Mouse (Mus musculus) urinary bladder, postnatal 4 days (tissue): ENCODE measurements around the gene Hhipl1.

Experiments used
- DNase-seq, 2 experiments: peaks; one replicate each; pipeline ENCODE4 v3.0.0; 2021 to 2022; ENCODE audit warnings: low spot score in 2 of 2

The Hhipl1 gene

DNA sequence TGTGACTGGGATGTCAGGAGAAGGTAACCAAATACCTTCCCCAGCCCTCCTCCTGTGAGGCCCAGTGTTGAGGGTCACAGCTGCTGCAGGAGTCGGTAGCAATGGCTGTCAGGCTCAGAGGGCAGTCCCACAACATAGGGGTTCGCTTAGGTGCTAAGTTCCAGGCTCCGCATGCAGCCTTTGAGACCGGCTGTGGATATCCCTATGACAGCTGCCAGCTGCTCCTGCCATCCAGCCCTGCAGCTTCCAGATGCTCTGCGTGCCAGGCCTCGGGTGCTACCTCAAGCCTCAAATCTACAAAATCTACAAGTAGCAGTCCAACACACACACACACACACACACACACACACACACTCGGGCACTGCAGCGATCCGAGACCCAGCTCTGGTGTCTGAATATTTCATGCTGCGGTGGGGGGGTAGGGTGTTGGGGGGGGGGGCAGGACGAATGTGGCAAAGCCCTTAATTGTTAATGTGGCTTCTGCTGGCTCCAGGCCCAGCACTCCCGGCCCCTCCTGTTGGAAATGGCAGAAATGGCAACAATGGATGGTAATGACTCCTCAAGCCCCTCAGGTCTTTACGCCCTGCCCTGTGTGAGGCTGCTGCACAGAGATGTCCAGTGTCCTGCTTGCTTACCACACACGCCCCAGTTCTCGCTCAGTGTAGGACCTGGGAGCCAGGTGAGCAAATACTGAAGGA is 27.7 kb upstream of the Hhipl1 start:
- DNase-seq: no peak

DNA sequence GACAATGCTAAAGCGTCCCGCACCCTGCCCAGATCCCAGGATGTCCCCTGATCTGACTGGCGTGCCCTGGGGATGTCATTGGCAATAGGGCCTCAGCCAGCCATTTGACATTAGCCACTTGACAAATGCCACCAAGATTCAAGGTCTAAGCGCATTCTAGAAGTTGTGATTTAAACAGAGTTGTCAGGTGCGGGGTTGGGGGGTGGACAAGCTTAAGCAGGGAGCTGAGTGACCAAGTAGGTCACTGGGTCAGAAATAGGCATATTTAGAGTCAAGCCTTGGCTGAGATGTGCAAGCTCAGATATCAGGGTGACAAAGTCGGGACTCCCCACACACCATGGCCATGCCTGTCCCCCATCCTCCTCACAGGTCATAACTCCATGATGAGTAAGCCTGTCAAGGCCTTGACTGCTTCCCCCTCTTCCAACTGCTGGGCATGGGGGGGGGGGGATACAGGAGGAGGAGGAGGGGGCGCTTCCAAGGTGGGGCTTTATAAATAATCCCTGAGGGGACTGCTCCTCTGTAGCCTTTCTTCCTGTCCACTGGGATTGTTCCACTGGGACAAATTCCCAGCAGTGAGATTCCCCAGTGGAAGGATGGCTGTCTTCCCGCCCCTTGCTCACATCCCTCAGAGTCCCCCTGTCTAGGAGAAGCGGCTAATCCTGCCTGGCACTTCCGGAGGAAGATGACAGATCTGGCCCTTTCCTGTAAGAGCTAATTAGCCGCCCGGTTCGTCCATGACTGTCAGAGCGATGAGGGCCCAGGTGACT is 21.4 kb upstream of the Hhipl1 start:
- DNase-seq: no peak

DNA sequence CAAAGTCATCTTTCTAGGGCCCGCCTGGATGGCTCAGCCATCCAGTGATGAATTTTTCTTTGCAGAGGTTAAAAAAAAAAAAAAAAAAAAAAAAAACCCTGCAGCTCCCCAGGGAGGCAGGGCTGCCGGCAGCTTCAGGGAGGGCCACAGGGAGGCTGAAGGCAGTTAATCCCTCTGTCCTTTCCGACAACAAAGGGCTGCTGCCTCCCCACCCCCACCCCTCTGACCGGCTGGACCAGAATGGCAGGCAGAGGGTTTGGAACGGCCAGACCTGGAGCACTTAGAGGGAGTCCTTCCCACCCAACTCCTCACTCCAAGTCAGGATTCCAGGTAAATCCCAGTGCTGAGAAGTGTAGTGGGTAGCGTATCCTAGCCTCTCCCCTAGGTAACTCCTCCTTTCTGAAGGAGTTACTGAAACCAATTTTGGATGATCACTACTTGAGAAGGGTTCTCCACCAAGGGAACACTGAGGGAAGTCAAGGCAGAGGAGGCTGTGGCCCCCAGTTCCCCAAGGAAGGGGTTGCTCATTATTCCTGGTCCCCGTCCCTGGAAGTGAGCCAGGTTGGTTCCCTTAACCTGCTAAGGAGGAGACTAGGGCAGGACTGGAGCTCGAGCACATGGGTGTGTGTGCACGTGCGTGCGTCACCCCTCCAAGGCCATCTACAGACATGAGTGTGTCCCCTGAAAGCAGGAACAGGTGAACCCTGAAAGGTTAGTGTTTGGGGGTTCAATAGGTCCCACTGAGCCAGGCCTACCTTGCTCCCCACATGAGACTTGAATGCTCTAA is 20.7 kb upstream of the Hhipl1 start:
- DNase-seq: no peak

DNA sequence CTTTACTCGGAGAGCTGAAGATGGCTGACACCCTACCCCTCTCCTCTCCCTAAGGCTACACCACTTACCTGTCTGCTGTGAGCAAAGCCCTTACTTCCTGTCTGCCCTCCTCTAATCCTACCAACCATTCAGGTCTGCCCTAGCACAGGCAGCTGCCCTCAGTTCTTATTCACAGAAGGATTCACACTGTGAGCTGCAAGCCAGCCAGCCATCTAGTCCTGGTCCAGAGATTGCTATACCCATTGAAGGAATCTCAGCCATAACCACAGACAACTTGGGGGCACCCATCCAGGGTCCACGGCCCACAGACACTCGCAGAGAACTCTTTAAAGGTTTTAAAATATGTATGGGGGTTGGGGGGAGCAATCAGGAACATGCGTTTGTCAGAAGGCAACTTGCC is 19.7 kb upstream of the Hhipl1 start:
- DNase-seq: no peak

DNA sequence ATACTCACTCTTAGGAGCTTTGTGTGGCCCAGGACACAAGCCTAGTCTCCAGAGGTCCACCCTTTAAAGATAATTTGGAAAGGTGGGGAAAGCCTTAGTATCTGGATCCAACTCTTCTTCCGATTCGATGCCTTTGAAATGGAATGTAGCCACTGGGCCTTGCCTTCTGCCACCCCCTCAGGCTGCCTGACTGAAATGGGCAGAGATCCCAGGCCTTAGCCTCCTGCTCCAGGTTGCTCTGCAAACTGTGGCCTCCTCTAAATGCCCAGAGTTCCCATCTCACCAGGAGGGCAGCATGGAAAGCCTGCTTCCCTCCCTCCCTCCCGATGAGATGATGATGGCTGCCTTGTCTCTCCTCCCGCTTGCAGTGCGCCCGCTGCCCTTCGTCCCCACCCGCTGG is 19.1 kb upstream of the Hhipl1 start:
- no peak for DNase-seq

DNA sequence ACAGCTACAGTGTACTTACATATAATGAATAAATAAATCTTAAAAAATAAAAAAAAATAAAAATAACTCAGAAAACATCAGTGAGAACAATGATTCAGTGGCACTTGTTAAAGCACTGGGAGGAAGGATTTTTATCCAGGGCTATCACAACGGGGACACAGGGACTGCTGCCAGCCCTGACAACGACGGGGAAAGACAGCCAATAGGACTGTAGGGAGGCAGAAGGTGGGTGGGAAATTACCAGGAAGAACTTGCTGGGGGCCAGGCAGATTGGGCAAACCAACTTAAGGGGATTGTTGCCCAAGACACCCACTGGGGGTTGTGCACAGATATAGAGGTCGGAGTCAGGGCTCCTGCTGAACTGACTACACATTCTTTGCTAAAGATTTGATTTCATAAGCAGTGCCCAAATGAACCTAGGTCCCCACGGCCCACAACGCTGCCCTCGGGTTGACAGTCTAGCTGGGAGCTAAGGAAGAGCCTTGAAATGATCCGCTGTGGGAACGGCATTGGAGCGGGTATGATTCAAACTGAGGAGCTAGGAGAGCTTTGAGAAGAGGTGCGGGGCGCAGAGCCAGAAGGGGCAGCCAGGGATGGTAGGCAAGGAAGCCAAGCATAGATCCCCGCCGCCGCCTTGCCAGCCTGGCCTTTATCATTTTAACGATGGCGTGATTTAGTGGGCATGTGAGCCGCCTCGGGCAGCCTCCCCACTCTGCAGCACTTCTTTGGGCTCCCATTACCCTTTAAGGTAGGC is 17.8 kb upstream of the Hhipl1 start:
- DNase-seq: no peak

DNA sequence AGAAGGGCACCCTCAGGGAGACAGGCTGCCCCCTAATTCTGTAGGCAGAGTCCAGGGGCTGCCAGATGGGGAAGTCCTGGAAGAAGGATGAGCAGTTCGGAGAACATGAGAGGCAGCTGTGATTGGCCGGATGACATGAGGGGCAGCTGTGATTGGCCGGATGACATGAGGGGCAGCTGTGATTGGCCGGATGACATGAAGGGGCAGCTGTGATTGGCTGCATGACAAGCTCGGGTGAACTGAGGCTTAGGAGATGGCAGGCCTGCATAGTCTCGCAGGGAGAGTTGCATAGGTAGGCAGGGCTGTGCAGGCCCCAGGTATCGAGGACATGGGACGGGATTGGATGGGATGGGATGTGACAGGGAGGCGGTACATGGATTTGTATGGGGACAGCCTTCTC is 13.7 kb upstream of the Hhipl1 start:
- no peak for DNase-seq

DNA sequence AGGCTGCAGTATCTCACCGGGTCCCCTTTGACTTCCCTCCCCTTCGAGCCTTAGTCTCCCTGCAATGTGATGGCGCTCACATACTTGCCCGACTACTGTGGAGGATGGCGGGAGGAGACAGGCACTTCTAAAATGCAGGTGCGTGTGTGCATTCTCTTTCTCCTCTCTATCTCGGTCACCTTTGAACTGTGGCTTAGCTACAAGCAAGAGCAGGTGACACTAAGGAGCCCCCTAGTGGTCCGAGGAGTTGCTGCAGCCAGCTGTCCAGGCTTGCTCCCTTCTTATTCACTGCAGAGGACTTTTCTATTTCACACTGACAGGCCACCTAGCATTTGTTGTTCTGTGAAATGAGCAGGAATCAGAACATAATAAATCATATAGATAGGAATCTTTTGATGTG is 13.1 kb upstream of the Hhipl1 start:
- DNase-seq: peak; percentile 64 to 76

DNA sequence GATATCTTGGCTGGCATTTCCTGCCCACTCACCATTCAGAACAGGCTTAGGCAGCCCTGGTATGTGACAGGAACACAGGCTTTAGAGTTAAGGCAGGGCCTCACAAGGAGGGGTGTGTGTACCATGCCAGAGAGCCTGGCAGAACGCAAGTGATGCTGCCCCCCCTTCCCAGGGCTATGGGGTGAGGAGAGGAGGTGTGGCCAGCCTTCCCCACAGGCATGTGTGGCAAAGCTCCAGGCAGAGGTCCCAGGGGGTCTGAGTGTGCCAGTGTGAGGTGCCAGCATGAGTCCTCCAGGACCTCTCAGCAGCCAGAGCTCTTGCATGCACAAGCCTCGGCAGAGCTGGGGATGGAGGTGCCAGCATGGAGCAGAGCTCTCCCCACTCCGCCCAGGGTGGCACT is 11.4 kb upstream of the Hhipl1 start:
- no peak for DNase-seq

DNA sequence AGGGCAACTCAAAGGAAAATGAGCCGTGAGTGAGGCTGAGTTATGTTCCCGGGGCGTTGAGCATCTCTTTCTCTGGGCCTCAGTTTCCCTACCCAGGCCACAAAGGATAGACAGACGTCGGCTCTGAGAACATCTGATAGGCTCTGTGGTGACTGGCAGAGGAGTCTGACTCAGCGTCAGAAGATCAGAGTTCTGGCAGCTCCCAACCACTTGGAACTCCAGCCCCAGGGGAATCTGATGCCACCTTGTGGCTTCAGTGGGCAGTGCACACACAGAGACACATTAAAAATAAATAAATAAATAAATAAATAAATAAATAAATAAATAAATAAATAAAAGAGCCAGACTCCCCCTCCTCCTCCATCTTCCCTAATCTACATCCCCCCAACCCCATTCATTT is 9.0 kb upstream of the Hhipl1 start:
- DNase-seq: no peak

DNA sequence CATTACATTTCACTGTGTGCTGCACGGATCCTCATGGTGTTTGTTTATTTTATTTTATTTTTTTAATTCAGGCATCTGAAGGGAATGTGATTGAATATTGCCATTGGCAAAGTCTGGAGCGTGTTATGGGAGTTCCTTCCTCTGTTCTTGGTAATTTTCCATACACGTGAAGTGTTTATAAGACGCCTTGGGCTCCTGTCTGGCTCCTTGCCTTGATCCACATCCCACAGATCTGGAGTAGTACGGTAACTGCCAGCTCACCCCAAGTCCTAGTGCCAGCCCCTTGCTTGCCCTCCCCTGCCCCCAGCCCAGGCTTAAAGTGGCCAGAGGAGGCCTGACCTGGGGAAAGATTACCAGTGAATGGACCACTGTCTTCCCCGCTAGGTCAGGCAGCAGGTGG is 5.1 kb upstream of the Hhipl1 start:
- no peak for DNase-seq

DNA sequence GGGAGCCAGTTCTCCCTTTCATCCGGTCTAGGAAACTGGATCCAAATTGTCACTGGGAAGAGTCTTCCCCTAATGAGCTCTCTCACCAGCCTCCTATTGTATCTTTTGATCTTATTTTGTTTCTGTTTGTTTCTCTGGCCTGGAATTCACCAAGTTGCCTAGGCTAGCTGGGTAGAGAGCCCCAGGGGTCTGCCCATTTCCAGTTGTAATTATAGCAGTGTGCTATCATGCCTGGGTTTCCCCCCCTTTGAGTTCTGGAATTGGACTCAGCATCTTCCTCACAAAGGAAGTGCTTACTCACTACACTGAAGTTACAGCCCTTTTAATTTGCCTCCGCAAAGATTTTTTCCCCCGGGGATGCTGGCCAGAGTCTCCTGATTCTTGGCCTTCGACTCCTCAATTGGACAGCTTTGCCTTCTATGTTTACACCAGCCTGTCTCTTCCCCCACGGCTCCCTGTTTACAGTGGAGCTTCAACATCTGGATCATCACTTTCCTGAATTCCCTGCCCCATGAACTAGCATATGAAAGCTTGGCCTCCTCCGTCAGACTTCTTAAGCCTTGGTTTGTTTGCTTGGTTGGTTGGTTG is 2.2 kb upstream of the Hhipl1 start:
- no peak for DNase-seq

DNA sequence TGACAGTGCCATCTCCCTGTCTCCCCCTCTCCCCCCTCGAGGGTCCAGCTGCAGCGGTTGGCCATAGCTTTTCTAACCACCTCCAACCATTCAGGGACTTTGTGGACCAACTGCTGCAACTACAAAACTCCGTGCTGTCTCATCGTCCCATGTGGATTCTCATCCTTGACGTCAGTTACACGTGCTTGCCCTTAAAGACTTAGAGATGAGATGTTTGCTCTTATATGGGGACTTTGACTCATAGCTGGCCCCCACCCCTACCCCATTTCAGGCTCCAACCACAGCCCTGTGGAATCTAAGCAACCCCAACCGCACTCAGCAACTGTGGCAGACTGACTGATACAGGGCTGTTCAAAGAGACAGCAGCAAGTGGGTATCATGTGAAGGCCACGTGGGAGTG is 898 bp upstream of the Hhipl1 start:
- DNase-seq: no peak

DNA sequence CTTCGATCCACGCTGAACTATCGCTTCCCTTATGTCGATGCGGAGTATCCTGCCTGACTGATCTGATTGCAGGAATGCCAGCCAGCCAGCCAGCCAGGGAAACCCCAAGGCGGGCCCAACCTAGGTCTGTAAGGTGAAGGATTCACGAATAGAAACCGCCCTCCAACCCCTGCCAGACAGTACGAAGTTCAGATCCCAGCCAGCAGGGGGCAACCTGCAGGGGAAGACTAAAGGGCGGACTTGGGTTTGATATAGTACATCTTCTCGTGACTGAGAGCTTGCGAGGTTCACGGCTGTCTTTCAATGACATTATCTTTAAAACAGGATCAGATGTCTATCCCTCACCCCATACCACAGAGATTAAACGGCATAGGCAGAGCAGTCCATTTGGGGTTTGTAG is 1.5 kb downstream of the Hhipl1 start:
- DNase-seq: no peak

DNA sequence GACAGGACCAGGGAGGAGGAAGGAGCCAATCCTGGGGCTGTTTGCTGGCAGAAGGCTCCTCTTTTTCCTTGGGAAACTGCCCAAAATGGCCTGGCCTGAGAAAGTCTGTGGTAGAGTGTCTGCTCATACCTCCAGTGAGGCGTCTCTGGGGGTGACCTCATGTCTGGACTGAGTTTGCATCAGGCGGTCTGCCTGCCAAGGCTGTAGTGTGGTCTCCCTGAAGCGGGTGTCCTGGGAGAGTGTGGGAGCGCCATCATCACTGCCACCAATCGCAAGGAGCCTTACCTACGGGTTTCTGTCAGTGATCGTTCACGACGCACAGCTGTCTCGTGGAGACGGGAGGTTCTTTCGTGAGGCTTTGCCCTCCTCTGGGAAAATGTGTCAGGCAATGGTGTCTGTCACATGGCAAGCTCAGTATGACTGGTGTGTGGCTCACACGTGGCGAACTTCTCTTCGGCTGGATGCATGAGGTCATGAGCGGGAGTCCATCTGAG is 2.3 kb downstream of the Hhipl1 start:
- peak in 1 of 2 experiments; percentile 46 for DNase-seq

DNA sequence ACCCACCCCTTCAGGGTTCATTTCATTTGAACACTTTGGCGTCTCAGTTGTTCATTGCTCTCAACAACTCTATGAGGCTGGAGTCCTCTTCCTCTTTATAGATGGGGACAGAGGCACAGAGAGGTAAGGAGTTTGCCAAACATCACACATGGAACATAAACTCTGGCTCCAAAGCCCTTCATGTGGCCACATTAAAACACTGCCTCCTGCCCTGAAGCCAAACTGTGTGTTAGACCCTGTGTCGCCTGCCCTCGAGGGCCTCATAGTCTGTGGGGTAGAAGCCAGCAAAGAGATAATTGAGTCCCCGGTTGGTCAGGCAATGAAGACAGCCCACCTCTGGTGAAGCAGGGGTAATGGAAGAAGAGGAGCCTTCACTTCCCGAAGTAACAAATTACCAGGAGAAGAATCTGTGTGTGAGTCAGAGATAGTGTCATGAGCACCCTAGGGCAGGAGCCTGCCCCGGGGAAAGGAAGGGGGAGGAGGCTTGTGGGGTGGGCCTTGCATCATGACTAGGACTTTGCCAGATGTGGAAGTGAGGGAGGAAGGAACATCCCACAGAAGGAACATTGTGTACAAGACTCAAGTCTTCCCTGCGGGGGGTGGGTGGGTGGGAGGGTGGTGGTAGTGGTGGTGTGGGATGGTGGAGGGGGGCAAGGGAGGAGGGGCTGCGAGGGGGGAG is 3.2 kb downstream of the Hhipl1 start:
- no peak for DNase-seq

DNA sequence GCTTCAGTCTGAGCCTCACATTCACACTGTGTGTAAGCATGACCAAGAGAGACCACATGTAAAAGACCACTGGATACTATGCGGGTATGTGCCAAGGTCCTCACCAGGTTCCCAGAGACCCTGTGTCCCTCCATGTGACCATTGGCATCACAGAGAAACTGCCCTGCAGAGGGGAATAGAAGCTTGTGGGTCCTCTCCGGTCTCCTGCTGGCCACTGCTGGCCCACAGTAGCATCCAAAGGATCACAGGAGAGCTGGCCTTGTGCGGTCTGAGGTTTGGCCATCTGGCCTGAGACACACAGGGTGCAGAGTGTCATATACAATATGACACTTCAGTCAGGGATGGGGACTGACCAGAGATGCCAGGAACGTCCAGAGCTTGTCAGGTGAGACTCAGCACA is 4.0 kb downstream of the Hhipl1 start:
- DNase-seq: no peak

DNA sequence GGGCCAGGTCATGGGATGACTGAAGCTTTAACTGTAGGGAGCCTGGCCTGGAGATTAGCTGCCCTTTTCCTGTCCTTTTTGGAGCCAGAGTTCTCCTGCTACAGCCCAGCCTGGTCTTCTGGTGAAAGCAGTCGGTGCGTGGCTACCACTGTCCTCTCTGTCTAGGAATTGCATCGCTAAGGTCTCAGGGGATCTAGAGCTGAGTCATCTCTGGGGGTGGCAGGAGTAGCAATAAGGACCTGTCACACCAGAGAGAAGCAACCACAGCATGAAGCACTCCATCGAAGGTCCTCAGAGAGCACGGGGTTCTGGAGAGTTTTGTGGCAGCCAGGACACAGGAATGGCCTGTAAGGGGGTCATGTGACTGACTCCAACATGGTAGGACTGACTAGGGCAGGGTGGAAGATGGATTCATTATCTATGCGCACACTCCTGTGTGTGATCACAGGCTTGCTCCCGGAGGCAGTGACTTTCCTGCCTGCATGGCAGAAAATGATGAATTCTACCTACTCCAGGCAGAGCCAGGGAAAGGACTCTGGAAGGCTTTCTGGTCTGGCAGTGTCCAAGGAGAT is 4.5 kb downstream of the Hhipl1 start:
- DNase-seq: no peak

DNA sequence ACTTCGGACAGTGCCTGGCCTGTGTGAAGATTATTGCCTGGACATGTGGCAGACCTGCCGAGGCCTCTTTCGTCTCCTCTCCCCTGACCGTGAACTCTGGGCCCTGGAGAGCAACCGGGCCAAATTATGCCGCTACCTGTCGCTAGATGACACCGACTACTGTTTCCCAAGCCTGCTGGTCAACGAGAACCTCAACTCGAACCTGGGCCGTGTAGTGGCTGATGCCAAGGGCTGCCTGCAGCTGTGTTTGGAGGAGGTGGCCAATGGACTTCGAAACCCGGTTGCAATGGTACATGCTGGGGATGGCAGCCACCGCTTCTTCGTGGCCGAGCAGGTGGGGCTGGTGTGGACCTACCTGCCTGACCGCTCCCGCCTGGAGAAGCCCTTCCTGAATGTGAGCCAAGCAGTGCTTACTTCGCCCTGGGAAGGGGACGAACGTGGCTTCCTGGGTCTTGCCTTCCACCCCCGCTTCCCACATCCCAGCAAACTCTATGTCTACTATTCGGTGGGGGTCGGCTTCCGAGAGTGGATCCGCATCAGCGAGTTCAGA is 5.7 kb downstream of the Hhipl1 start:
- DNase-seq: no peak

DNA sequence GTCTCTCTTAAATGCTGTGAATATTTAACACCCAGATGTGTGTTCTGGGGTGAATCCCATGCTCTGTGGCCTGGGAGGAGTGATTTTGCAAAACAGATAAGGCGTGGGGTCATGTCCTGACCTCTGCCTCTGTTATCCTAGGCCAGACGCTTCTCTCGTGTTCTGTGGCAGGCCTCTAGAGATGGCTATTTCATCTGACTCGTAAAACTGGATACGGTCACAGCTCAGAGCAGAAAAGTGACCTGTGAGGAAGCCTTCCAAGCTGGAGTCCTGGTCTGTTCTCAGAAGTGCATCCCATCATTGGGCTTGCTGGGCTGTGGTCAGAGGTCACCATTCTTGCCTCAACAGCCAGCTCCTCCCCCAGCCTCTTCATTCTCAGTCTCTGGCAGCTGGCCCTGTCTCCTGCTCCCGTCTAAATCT is 6.4 kb downstream of the Hhipl1 start:
- DNase-seq: no peak
